Mouse (Mus musculus) bone marrow, adult 2 months (tissue): ENCODE measurements at regions not wholly inside any gene's neighbourhood (a gene's known extent, or its start where the extent isn't known, plus 50 kb on each side); places are given as distances from the start of the nearest gene placed in this dataset.

Source experiments
- CTCF ChIP-seq: fragments of 200-500 bp; IDR thresholded peaks from 2 replicates; pipeline ENCODE4 v1.5.1; 2011; ENCODE audit warnings: low read length, control low read depth; ENCODE audit not compliant: control insufficient read depth, insufficient read depth
- POLR2A ChIP-seq: fragments of 200-500 bp; IDR thresholded peaks from 2 replicates; pipeline ENCODE4 v1.6.1; 2011; ENCODE audit warnings: low read depth, mild to moderate bottlenecking, control low read depth, low read length, borderline replicate concordance; ENCODE audit not compliant: control insufficient read depth

- TF ChIP-seq CTCF (no peak), POLR2A (no peak)
These were observed 306.0 kb downstream of the Irs2 start for GRCm38 (mm10) chr8:10702248-10702647.
